Mouse (Mus musculus) intestine, postnatal 0 days (tissue): Measurements from ENCODE around the gene Ppp1r21. TPM values are rescaled to one million over a fixed set of nuclear protein-coding genes. Genes with fewer than 3 reads are reported as not detected.

Source experiments
- ATAC-seq: fragments of 200-750 bp; cut with Nextera tagmentation; 2 replicates; pipeline ENCODE4 v1.8.0; 2017; ENCODE audit warnings: mild to moderate bottlenecking, moderate TSS enrichment, moderate library complexity
- H3K27ac ChIP-seq: fragments of 300-500 bp; sonication (generic); 2 replicates; pipeline ENCODE4 v1.5.1; 2014; ENCODE audit warnings: mild to moderate bottlenecking, low read depth, low read length, moderate library complexity
- H3K27me3 ChIP-seq: fragments of 300-500 bp; sonication (generic); replicated peaks from 2 replicates; pipeline ENCODE4 v1.6.1; 2014; ENCODE audit warnings: low read length, mixed read lengths; ENCODE audit not compliant: control insufficient read depth, insufficient read depth
- H3K36me3 ChIP-seq: fragments of 300-500 bp; sonication (generic); 2 replicates; pipeline ENCODE4 v1.6.1; 2014; ENCODE audit warnings: mild to moderate bottlenecking, moderate library complexity; ENCODE audit not compliant: control insufficient read depth, insufficient read depth
- H3K4me1 ChIP-seq: fragments of 300-500 bp; sonication (generic); replicated peaks from 2 replicates; pipeline ENCODE4 v1.6.1; 2014; ENCODE audit warnings: antibody characterized with exemption, low read length, mixed read lengths; ENCODE audit not compliant: control insufficient read depth, insufficient read depth
- H3K4me2 ChIP-seq: fragments of 300-500 bp; sonication (generic); replicated peaks from 2 replicates; pipeline ENCODE4 v1.6.1; 2014; ENCODE audit warnings: low read depth, mild to moderate bottlenecking, moderate library complexity
- H3K4me3 ChIP-seq: fragments of 300-500 bp; sonication (generic); 2 replicates; pipeline ENCODE4 v1.5.1; 2014; ENCODE audit warnings: low read depth, low read length
- H3K9ac ChIP-seq: fragments of 300-500 bp; sonication (generic); 2 replicates; pipeline ENCODE4 v1.6.1; 2014; ENCODE audit warnings: mild to moderate bottlenecking, low read depth, low read length
- H3K9me3 ChIP-seq: fragments of 300-500 bp; sonication (generic); 2 replicates; pipeline ENCODE4 v1.6.1; 2016; ENCODE audit warnings: mixed run types; ENCODE audit not compliant: control insufficient read depth
- CTCF ChIP-seq: sonication (generic); IDR thresholded peaks from 2 replicates; pipeline ENCODE4 v1.5.1; 2016; ENCODE audit warnings: low read depth, mild to moderate bottlenecking, control low read depth, antibody characterized with exemption, moderate library complexity
- WGBS: fragments of 180-500 bp; shearing (Covaris S2); extraction: QIAGEN DNeasy Blood & Tissue Kit; methylation state at CpG from one replicate; pipeline ENCODE4 v1.1.7; 2014; 5-methylcytosine and 5-hydroxymethylcytosine counted together
- polyA plus RNA-seq: library from polyadenylated mRNA; unstranded; fragments of >200 nt; fragmentation: Nextera tagmentation; extraction: Ambion mirVana; gene quantifications from 2 replicates; pipeline ENCODE4 v1.2.1, GENCODE M21; 2015

Ppp1r21 gene
- polyA plus RNA-seq, 1 experiment from 2014 or later, result 25.8 TPM

GRCm38 (mm10) chr17:88550351-88550750 is 20.4 kb downstream of the Ppp1r21 start:
- Histone ChIP-seq H3K36me3 (peaks cover 63% of the 10 kb centered on the region), H3K9ac (no peak overlapping the region), H3K27ac (no peak overlapping the region), H3K4me3 (no peak overlapping the region), H3K27me3 (no peaks in the 10 kb centered on the region), H3K4me1 (peaks cover 3% of the 10 kb centered on the region; the same call in 1 of the 2 replicates), H3K4me2 (no peak overlapping the region), H3K9me3 (no peaks in the 10 kb centered on the region)
- no peak for ATAC-seq
- no peak for TF ChIP-seq CTCF
- 81% methylated on average over 5 of the region's 5 CpGs for WGBS

DNA sequence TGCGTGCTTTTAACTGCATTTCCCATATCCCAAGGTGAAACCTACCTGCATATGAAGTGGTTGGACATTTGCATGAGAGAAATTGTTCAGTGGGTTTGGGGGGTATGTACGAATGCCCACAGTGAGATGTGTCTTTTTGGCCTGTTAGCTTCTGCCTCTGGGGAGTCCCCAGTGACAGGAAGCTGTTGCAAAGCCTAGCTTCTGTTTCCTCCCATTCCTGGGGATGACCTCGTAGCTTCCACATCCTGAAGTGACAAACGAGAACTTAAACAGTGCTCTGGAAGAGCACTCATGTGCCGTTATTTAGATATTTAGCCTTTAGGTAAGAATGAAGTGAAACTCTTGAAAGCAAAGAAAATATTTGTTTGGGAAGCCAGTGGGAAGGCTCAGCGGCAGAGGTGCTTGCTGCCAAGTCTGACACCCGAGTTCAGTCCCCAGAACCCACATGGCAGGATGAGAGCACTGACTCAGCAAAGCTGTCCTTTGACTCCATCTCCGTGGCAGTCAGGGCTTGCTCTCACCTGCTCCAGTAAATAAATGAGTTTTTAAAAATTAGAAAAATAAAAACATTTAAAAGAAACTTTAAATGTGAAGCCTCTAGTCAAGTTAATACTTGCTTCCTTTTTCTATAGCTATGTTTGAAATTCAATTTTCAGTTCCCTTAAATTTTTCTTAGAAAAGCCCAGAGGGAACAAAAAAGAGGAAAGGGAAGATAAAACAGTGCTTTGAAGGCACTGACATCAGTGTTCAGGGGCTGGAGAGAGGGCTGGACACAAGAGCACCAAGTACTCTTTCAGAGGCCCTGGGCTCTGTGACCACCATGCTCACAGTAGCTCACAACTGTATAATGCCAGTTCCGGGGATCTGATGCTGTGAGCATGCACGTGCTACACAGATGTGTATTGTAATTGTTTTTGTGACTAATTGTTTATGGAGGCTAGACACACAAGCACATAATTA is 21.3 kb downstream of the Ppp1r21 start:
- Histone ChIP-seq H3K4me3 (no peak overlapping the region), H3K4me1 (peaks cover 3% of the 10 kb centered on the region; the same call in 1 of the 2 replicates), H3K9me3 (no peaks in the 10 kb centered on the region), H3K4me2 (no peak overlapping the region), H3K27me3 (no peaks in the 10 kb centered on the region), H3K27ac (no peak overlapping the region), H3K9ac (no peak overlapping the region), H3K36me3 (peaks cover 63% of the 10 kb centered on the region)
- ATAC-seq, result no peak
- TF ChIP-seq CTCF, result no peak
- 61% methylated on average over 10 of the region's 10 CpGs for WGBS

DNA sequence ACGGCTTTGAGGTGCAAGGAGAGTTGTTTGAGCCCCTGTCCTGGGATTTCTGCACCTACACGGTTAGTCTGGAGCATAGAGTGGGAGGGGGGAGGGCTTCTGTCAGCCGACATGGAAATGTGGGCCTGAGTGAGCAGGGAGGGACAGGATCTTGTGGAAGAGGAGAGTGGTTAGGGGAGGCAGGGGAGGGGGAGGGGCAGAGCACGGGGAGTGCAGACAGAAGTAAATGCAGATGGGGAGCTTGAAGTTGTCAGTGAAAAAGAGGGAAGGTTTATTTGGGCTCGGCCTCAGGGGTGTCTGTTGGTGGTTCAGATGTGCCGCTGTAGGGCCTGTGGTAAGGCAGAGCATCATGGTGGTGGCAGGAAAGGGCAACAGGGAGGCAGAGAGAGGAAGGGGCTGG is 22.6 kb downstream of the Ppp1r21 start:
- no peaks in the 10 kb centered on the region for H3K9me3 ChIP-seq
- peaks cover 59% of the 10 kb centered on the region for H3K36me3 ChIP-seq
- H3K27ac ChIP-seq, result peak overlapping the region; percentile 75; the same call in 1 of the 2 replicates
- H3K4me1 ChIP-seq, result peaks cover 3% of the 10 kb centered on the region; the same call in 1 of the 2 replicates
- no peak overlapping the region for H3K4me2 ChIP-seq
- ATAC-seq, result no peak
- TF ChIP-seq CTCF, result no peak
- H3K4me3 ChIP-seq, result no peak overlapping the region
- H3K9ac ChIP-seq, result no peak overlapping the region
- 40% methylated on average over 6 of the region's 6 CpGs for WGBS
- H3K27me3 ChIP-seq, result no peaks in the 10 kb centered on the region

DNA sequence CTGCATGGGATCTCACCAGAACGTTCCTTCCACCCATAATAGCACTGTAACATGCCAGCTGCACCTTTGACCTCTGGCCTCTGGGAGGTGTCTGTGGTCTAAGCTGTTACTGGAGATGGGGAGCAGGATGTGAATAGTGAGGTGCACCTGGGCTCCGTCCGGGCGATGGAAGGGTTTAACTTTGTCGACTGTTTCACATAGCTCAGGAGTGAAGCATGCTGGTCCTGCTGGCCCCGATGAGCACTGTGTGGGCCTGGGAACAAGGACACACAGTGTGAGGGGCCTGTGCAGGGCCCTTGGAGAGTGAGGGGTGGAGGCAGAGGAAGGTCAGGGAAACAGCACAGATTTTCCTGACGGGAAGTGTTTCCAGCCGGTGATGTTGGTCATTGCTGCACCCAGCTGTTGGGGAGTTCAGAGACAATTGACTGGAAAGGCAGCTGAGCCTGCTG is 23.1 kb downstream of the Ppp1r21 start:
- Histone ChIP-seq H3K4me3 (no peak overlapping the region), H3K27ac (peak overlapping the region; percentile 75), H3K9ac (no peak overlapping the region), H3K27me3 (no peaks in the 10 kb centered on the region), H3K4me1 (peaks cover 3% of the 10 kb centered on the region; the same call in 1 of the 2 replicates), H3K4me2 (no peak overlapping the region), H3K36me3 (peaks cover 54% of the 10 kb centered on the region), H3K9me3 (no peaks in the 10 kb centered on the region)
- 31% methylated on average over 8 of the region's 8 CpGs for WGBS
- ATAC-seq, result peak; percentile 18; the same call in 1 of the 2 replicates
- no peak for TF ChIP-seq CTCF

- no peak overlapping the region for H3K4me3 ChIP-seq
- no peaks in the 10 kb centered on the region for H3K9me3 ChIP-seq
- no peak overlapping the region for H3K9ac ChIP-seq
- WGBS, result 54% methylated on average over 11 of the region's 11 CpGs
- H3K27ac ChIP-seq, result peak overlapping the region; percentile 75
- peak; percentile 95 for ATAC-seq
- TF ChIP-seq CTCF, result no peak
- H3K27me3 ChIP-seq, result no peaks in the 10 kb centered on the region
- H3K4me1 ChIP-seq, result peaks cover 3% of the 10 kb centered on the region; the same call in 1 of the 2 replicates
- H3K4me2 ChIP-seq, result no peak overlapping the region
- peaks cover 48% of the 10 kb centered on the region for H3K36me3 ChIP-seq
Measured at GRCm38 (mm10) chr17:88553473-88554087, 23.7 kb downstream of the Ppp1r21 start.

- Histone ChIP-seq H3K27me3 (no peaks in the 10 kb centered on the region), H3K27ac (no peak overlapping the region), H3K4me1 (peaks cover 3% of the 10 kb centered on the region; the same call in 1 of the 2 replicates), H3K36me3 (peaks cover 31% of the 10 kb centered on the region), H3K9ac (no peak overlapping the region), H3K4me2 (no peak overlapping the region), H3K9me3 (no peaks in the 10 kb centered on the region), H3K4me3 (no peak overlapping the region)
- TF ChIP-seq CTCF, result no peak
- 85% methylated on average over 13 of the region's 13 CpGs for WGBS
- ATAC-seq, result no peak
Measured at GRCm38 (mm10) chr17:88556176-88556575, 26.3 kb downstream of the Ppp1r21 start.
